Mouse (Mus musculus): ENCODE measurements around the gene Zfp827. TPM values are rescaled to one million over a fixed set of nuclear protein-coding genes. Genes with fewer than 3 reads are reported as not detected.

Gene Zfp827
- polyA plus RNA-seq, 2 experiments from 2014 or later, result 4.5 to 6.7 TPM

DNA sequence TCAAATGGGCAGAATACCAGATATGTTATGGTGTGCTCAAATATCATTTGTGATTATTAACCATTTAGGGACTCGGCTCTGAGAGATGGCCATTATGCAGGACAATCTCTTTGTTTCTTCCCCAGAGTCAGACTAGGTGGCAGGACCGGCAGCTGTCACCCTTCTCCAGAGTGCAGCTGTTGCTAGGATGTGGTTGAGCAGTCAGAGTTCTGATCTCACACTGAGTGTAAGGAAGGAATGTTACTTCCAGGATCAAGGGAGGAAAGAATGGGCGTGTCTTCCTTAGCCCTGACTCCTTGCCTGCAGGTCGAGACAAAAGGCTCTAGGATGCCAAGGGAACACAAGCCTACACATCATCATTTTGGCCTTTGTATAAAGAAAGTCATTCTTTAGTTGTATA, 199.0 kb downstream of the Zfp827 start:
- ATAC-seq, result no peak

GRCm38 (mm10) chr8:79227916-79228315, 199.7 kb downstream of the Zfp827 start:
- ATAC-seq, result no peak

DNA sequence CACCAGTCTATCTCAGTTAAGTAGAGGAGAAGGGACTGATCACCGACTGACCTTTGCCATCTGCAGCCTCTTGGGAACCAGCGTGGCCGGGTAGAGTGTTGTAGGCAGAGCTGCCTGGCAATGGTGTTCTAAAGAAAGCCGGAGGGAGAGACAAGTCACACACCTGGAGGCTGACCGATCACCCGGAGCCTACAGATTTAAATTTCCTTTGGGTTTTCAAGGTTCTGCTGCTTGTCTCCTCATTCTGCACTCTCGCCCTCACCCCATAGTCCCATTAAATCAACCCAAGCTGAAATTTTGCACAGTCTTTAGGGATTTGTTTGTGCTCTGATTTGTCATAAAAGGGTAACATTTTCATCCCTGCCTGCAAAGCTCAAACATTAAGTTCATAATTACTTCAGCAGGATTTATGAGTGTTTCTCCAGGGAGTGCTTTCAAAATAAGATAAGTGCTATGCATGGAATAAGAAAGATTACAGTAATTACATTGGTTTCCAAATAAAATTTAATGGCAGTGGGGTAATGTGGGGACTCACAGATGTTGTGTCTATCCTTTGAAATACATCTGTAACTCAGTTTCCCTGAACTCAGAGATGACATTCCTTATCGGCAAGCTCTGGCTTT, 201.1 kb downstream of the Zfp827 start:
- no peak for ATAC-seq

DNA sequence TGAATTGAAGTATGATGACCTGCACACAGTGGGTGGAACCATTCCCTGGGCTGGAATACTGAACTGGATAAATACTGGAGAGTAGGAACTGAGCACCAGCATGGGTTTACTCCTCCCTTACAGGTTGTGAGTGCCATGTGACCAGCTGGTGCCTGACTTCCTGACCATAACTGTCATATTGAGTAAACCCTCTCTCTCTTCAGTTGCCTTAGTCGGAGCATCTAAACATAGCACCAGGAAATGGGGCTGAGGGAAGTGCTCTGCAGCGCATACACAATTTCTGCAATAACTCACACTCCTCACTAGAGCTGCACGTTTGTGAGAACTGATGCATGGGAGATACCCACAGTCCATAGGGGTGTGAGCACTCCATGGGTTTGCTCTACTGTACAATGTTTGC, 211.1 kb downstream of the Zfp827 start:
- ATAC-seq, result no peak

- no peak for ATAC-seq
Measured at GRCm38 (mm10) chr8:79239996-79240395, 211.8 kb downstream of the Zfp827 start.

Other genes starting within 250 kb of the Zfp827 start
- 100 to 1,000 TPM; 132 to 148 TPM for gene Lsm6, start 207.3 kb upstream of the Zfp827 start, polyA plus RNA-seq (2017; shearing (Covaris generic))
- gene 1700011L22Rik, start 220.1 kb downstream of the Zfp827 start, polyA plus RNA-seq (2017; shearing (Covaris generic)), result not detected